Mouse (Mus musculus): Measurements from ENCODE around the gene Kirrel3. TPM values are rescaled to one million over a fixed set of nuclear protein-coding genes. Genes with fewer than 3 reads are reported as not detected.

Gene Kirrel3
- polyA plus RNA-seq, 1 experiment, result not detected

GRCm38 (mm10) chr9:34488700-34489315 is 3.1 kb downstream of the Kirrel3 start:
- Histone ChIP-seq H3K4me3 (ENCODE audit: insufficient read depth, low read depth, low read length) (peak overlapping the region; percentile 55), H3K27ac (replicated peaks; ENCODE audit: low read depth, low read length) (no peak overlapping the region), H3K4me1 (ENCODE audit: control insufficient read depth, insufficient read depth, insufficient read length, low read length) (no peaks in the 10 kb centered on the region)

GRCm38 (mm10) chr9:34489316-34489710 is 3.6 kb downstream of the Kirrel3 start:
- Histone ChIP-seq H3K27ac (replicated peaks; ENCODE audit: low read depth, low read length) (no peak overlapping the region), H3K4me1 (ENCODE audit: control insufficient read depth, insufficient read depth, insufficient read length, low read length) (no peaks in the 10 kb centered on the region), H3K4me3 (ENCODE audit: insufficient read depth, low read depth, low read length) (peak overlapping the region; percentile 55)

GRCm38 (mm10) chr9:34489760-34490159 is 4.1 kb downstream of the Kirrel3 start:
- Histone ChIP-seq H3K27ac (replicated peaks; ENCODE audit: low read depth, low read length) (no peak overlapping the region), H3K4me3 (ENCODE audit: insufficient read depth, low read depth, low read length) (peak overlapping the region; percentile 55), H3K4me1 (ENCODE audit: control insufficient read depth, insufficient read depth, insufficient read length, low read length) (no peaks in the 10 kb centered on the region)

- Histone ChIP-seq H3K27ac (replicated peaks; ENCODE audit: low read depth, low read length) (no peak overlapping the region), H3K4me1 (ENCODE audit: control insufficient read depth, insufficient read depth, insufficient read length, low read length) (no peaks in the 10 kb centered on the region), H3K4me3 (ENCODE audit: insufficient read depth, low read depth, low read length) (no peak overlapping the region)
These were observed 6.4 kb downstream of the Kirrel3 start for GRCm38 (mm10) chr9:34492121-34492520.

- no peak overlapping the region for H3K4me3 ChIP-seq (ENCODE audit: insufficient read depth, low read depth, low read length)
- no peaks in the 10 kb centered on the region for H3K4me1 ChIP-seq (ENCODE audit: control insufficient read depth, insufficient read depth, insufficient read length, low read length)
- no peak overlapping the region for H3K27ac ChIP-seq (replicated peaks; ENCODE audit: low read depth, low read length)
These were observed 7.9 kb downstream of the Kirrel3 start for GRCm38 (mm10) chr9:34493571-34493970.

- Histone ChIP-seq H3K27ac (replicated peaks; ENCODE audit: low read depth, low read length) (no peak overlapping the region), H3K4me3 (ENCODE audit: insufficient read depth, low read depth, low read length) (no peak overlapping the region), H3K4me1 (ENCODE audit: control insufficient read depth, insufficient read depth, insufficient read length, low read length) (no peaks in the 10 kb centered on the region)
These were observed 12.4 kb downstream of the Kirrel3 start for GRCm38 (mm10) chr9:34498126-34498525.

- Histone ChIP-seq H3K27ac (replicated peaks; ENCODE audit: low read depth, low read length) (no peak overlapping the region), H3K4me3 (ENCODE audit: insufficient read depth, low read depth, low read length) (no peak overlapping the region), H3K4me1 (ENCODE audit: control insufficient read depth, insufficient read depth, insufficient read length, low read length) (no peaks in the 10 kb centered on the region)
These were observed 13.0 kb downstream of the Kirrel3 start for GRCm38 (mm10) chr9:34498651-34499050.

- H3K4me3 ChIP-seq (ENCODE audit: insufficient read depth, low read depth, low read length), result no peak overlapping the region
- H3K27ac ChIP-seq (replicated peaks; ENCODE audit: low read depth, low read length), result no peak overlapping the region
- no peaks in the 10 kb centered on the region for H3K4me1 ChIP-seq (ENCODE audit: control insufficient read depth, insufficient read depth, insufficient read length, low read length)
These were observed 21.5 kb downstream of the Kirrel3 start for GRCm38 (mm10) chr9:34507164-34507563.

- H3K27ac ChIP-seq (replicated peaks; ENCODE audit: low read depth, low read length), result no peak overlapping the region
- no peak overlapping the region for H3K4me3 ChIP-seq (ENCODE audit: insufficient read depth, low read depth, low read length)
- no peaks in the 10 kb centered on the region; the same call in 1 of the 2 replicates for H3K4me1 ChIP-seq (ENCODE audit: control insufficient read depth, insufficient read depth, insufficient read length, low read length)
These were observed 33.2 kb downstream of the Kirrel3 start for GRCm38 (mm10) chr9:34518861-34519260.

GRCm38 (mm10) chr9:34520234-34520950 is 34.7 kb downstream of the Kirrel3 start:
- Histone ChIP-seq H3K27ac (replicated peaks; ENCODE audit: low read depth, low read length) (no peak overlapping the region), H3K4me1 (ENCODE audit: control insufficient read depth, insufficient read depth, insufficient read length, low read length) (no peaks in the 10 kb centered on the region; the same call in 1 of the 2 replicates), H3K4me3 (ENCODE audit: insufficient read depth, low read depth, low read length) (no peak overlapping the region)

- no peak overlapping the region for H3K4me3 ChIP-seq (ENCODE audit: insufficient read depth, low read depth, low read length)
- H3K4me1 ChIP-seq (ENCODE audit: control insufficient read depth, insufficient read depth, insufficient read length, low read length), result no peaks in the 10 kb centered on the region; the same call in 1 of the 2 replicates
- no peak overlapping the region for H3K27ac ChIP-seq (replicated peaks; ENCODE audit: low read depth, low read length)
These were observed 40.0 kb downstream of the Kirrel3 start for GRCm38 (mm10) chr9:34525695-34526094.

GRCm38 (mm10) chr9:34538591-34539335 is 53.1 kb downstream of the Kirrel3 start:
- Histone ChIP-seq H3K27ac (replicated peaks; ENCODE audit: low read depth, low read length) (no peak overlapping the region), H3K4me3 (ENCODE audit: insufficient read depth, low read depth, low read length) (no peak overlapping the region), H3K4me1 (ENCODE audit: control insufficient read depth, insufficient read depth, insufficient read length, low read length) (no peaks in the 10 kb centered on the region)

GRCm38 (mm10) chr9:34541908-34542307 is 56.2 kb downstream of the Kirrel3 start:
- Histone ChIP-seq H3K4me1 (ENCODE audit: control insufficient read depth, insufficient read depth, insufficient read length, low read length) (no peaks in the 10 kb centered on the region), H3K27ac (replicated peaks; ENCODE audit: low read depth, low read length) (no peak overlapping the region), H3K4me3 (ENCODE audit: insufficient read depth, low read depth, low read length) (no peak overlapping the region)

- Histone ChIP-seq H3K27ac (replicated peaks; ENCODE audit: low read depth, low read length) (no peak overlapping the region), H3K4me1 (ENCODE audit: control insufficient read depth, insufficient read depth, insufficient read length, low read length) (peaks cover 2% of the 10 kb centered on the region; the same call in 1 of the 2 replicates), H3K4me3 (ENCODE audit: insufficient read depth, low read depth, low read length) (no peak overlapping the region)
These were observed 70.0 kb downstream of the Kirrel3 start for GRCm38 (mm10) chr9:34555699-34556098.

GRCm38 (mm10) chr9:34557846-34558245 is 72.2 kb downstream of the Kirrel3 start:
- Histone ChIP-seq H3K4me1 (ENCODE audit: control insufficient read depth, insufficient read depth, insufficient read length, low read length) (peaks cover 2% of the 10 kb centered on the region; the same call in 1 of the 2 replicates), H3K4me3 (ENCODE audit: insufficient read depth, low read depth, low read length) (no peak overlapping the region), H3K27ac (replicated peaks; ENCODE audit: low read depth, low read length) (no peak overlapping the region)

Measured in brown adipose tissue, adult 24 weeks (tissue).